Comparison of ENCODE assay signal across 14 mouse cellular contexts in the genomic region with DNA sequence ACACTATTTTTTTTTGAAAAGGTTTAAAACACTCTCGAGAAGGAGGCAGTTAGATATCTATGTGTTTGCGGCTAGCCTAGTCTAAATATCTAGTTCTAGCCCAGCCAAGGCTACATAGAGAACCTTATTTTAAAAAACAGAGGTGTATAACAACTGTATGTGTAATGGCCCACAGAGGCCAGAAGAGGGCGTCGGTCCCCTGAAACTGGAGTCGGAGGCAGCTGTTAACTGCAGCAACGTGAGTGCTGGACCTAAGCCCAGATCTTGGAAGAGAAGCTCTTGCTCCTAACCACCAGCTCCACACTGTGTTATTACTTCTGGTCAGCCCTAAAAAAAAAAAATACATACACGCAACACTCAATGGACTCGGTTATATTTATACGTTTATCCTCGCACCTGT. TPM values are rescaled to one million over a fixed set of nuclear protein-coding genes. Genes with fewer than 3 reads are reported as not detected.
DNase-seq lines count a peak whose midpoint lies in the region; ATAC-seq and TF ChIP-seq lines count a peak whose summit lies in the region.
"Had no signal": no experiment of that assay in that cellular context is flagged by ENCODE, and none has a peak within 500 bp of the region (broad histone marks: within the 10 kb centered on the region; RNA-seq: fewer than 3 reads in every experiment).

No protein-coding gene starts in this region.

- ATAC-seq in intestine, postnatal 0 days = no peak
- ATAC-seq in intestine, embryonic 15.5 days = no peak
- no peak for ATAC-seq in heart, embryonic 11.5 days (replicated peaks; ENCODE audit: insufficient number of reproducible peaks, low FRiP score, low TSS enrichment)

- H3K36me3 ChIP-seq in intestine, postnatal 0 days (ENCODE audit: control insufficient read depth, insufficient read depth) = no peaks in the 10 kb centered on the region
- no peaks in the 10 kb centered on the region for H3K36me3 ChIP-seq in intestine, embryonic 15.5 days
- H3K36me3 ChIP-seq in heart, embryonic 11.5 days (ENCODE audit: control insufficient read depth, insufficient read depth, low read length) = no peaks in the 10 kb centered on the region

- no peak overlapping the region for H3K27ac ChIP-seq in intestine, postnatal 0 days (ENCODE audit: low read depth, low read length)
- H3K27ac ChIP-seq in intestine, embryonic 15.5 days = no peak overlapping the region
- H3K27ac ChIP-seq in bone marrow, adult 2 months (ENCODE audit: control insufficient read depth, insufficient read depth, low read depth, low read length, poor library complexity) = no peak overlapping the region
- H3K27ac ChIP-seq in heart, embryonic 11.5 days (ENCODE audit: low read depth, low read length) = no peak overlapping the region

- 0 out of 2 replicates have a peak, but pooled peaks cover 4% of the 10 kb centered on the region for H3K4me1 ChIP-seq in intestine, postnatal 0 days (replicated peaks; ENCODE audit: control insufficient read depth, insufficient read depth, low read length)
- peaks cover 20% of the 10 kb centered on the region for H3K4me1 ChIP-seq in intestine, embryonic 15.5 days (replicated peaks)
- H3K4me1 ChIP-seq in bone marrow, adult 2 months (ENCODE audit: control insufficient read depth, insufficient read depth, low read length) = no peaks in the 10 kb centered on the region
- peaks cover 16% of the 10 kb centered on the region for H3K4me1 ChIP-seq in heart, embryonic 11.5 days (ENCODE audit: control insufficient read depth, insufficient read depth, low read length)

- no peak overlapping the region for H3K4me3 ChIP-seq in intestine, postnatal 0 days (ENCODE audit: low read depth, low read length)
- H3K4me3 ChIP-seq in intestine, embryonic 15.5 days (replicated peaks) = no peak overlapping the region
- H3K4me3 ChIP-seq in bone marrow, adult 2 months (replicated peaks; ENCODE audit: control insufficient read depth, low read depth, low read length) = no peak overlapping the region
- H3K4me3 ChIP-seq in heart, embryonic 11.5 days (ENCODE audit: low read depth, low read length) = no peak overlapping the region

- no peak overlapping the region for H3K9ac ChIP-seq in intestine, postnatal 0 days (ENCODE audit: low read depth, low read length)
- H3K9ac ChIP-seq in intestine, embryonic 15.5 days = no peak overlapping the region
- no peak overlapping the region for H3K9ac ChIP-seq in heart, embryonic 11.5 days (ENCODE audit: low read depth, low read length)

- 51% methylated on average over 10 of the region's 10 CpGs for WGBS in intestine, postnatal 0 days
- 55% methylated on average over 10 of the region's 10 CpGs for WGBS in intestine, embryonic 15.5 days
- WGBS in bone marrow, adult 2 months = 57% methylated on average over 10 of the region's 10 CpGs
- WGBS in heart, embryonic 11.5 days (ENCODE audit: insufficient replicate concordance) = 58% methylated on average over 10 of the region's 10 CpGs

- H3K4me2 ChIP-seq in intestine, postnatal 0 days (replicated peaks; ENCODE audit: low read depth) = no peak overlapping the region
- no peak overlapping the region for H3K4me2 ChIP-seq in intestine, embryonic 15.5 days (replicated peaks)
- H3K4me2 ChIP-seq in heart, embryonic 11.5 days = no peak overlapping the region

- H3K27me3 ChIP-seq in intestine, postnatal 0 days (replicated peaks; ENCODE audit: control insufficient read depth, insufficient read depth, low read length) = peaks cover 61% of the 10 kb centered on the region
- peaks cover 62% of the 10 kb centered on the region for H3K27me3 ChIP-seq in intestine, embryonic 15.5 days (replicated peaks)
- H3K27me3 ChIP-seq in heart, embryonic 11.5 days (ENCODE audit: control insufficient read depth, insufficient read depth, low read length) = peaks cover 73% of the 10 kb centered on the region

- no peaks in the 10 kb centered on the region for H3K9me3 ChIP-seq in intestine, postnatal 0 days (ENCODE audit: control insufficient read depth)
- H3K9me3 ChIP-seq in intestine, embryonic 15.5 days = no peaks in the 10 kb centered on the region
- no peaks in the 10 kb centered on the region for H3K9me3 ChIP-seq in heart, embryonic 11.5 days (replicated peaks; ENCODE audit: control insufficient read depth, low read length)

- TF ChIP-seq CTCF in intestine, postnatal 0 days (IDR thresholded peaks at IDR 0.05; ENCODE audit: low read depth) = peak; percentile 41
- TF ChIP-seq CTCF in bone marrow, adult 2 months (IDR thresholded peaks at IDR 0.05; ENCODE audit: control insufficient read depth, insufficient read depth, low read length) = peak; percentile 22; the same call in 1 of the 2 replicates

- TF ChIP-seq POLR2A in bone marrow, adult 2 months (IDR thresholded peaks at IDR 0.05; ENCODE audit: borderline replicate concordance, control insufficient read depth, low read depth, low read length) = no peak

- peak; percentile 25 for DNase-seq in right cerebral cortex, postnatal 4 days
- no peak for DNase-seq in right cerebral cortex, postnatal 10 days (ENCODE audit: low spot score in 2 of 2)
- DNase-seq in testis, postnatal 14 days (ENCODE audit: low spot score) = peak; percentile 31
- no peak for DNase-seq in embryo, embryonic 9.5 days (ENCODE audit: extremely low spot score)
- DNase-seq: cerebellum, postnatal 36 days; heart, postnatal 4 days; kidney, adult 18-20 months; spleen, adult 18-20 months; thymus, adult 18-20 months had no signal

RNA-seq across cellular contexts. Expression of a gene that starts 17.7 kb away (rescaled TPM):
- polyA plus RNA-seq in intestine, postnatal 0 days (2015; fragmentation: Nextera tagmentation; extraction: Ambion mirVana) = not detected in 2 replicates
- polyA plus RNA-seq in intestine, embryonic 15.5 days (2015; fragmentation: Nextera tagmentation; extraction: Ambion mirVana) = 0.15 and 0.16 TPM in 2 replicates
- polyA plus RNA-seq in bone marrow, adult 2 months (2011; ENCODE audit: insufficient read depth, insufficient read length, low replicate concordance, missing spikeins) = not detected in 2 replicates
- not detected in 2 replicates for polyA plus RNA-seq in heart, embryonic 11.5 days (2014; fragmentation: Nextera tagmentation; extraction: Ambion mirVana)
- polyA plus RNA-seq: liver, adult 2 months had no signal

RNA-seq across cellular contexts. Expression of a gene that starts 37.3 kb away (rescaled TPM):
- polyA plus RNA-seq in intestine, postnatal 0 days (2015; fragmentation: Nextera tagmentation; extraction: Ambion mirVana) = 0.33 and 0.66 TPM in 2 replicates
- polyA plus RNA-seq in intestine, embryonic 15.5 days (2015; fragmentation: Nextera tagmentation; extraction: Ambion mirVana) = 0.18 and 0.58 TPM in 2 replicates
- polyA plus RNA-seq in bone marrow, adult 2 months (2011; ENCODE audit: insufficient read depth, insufficient read length, low replicate concordance, missing spikeins) = not detected in 2 replicates
- 0.46 and 0.68 TPM in 2 replicates for polyA plus RNA-seq in heart, embryonic 11.5 days (2014; fragmentation: Nextera tagmentation; extraction: Ambion mirVana)

RNA-seq across cellular contexts. Expression of a gene that starts 45.7 kb away (rescaled TPM):
- 0.13 and 0.29 TPM in 2 replicates for polyA plus RNA-seq in intestine, postnatal 0 days (2015; fragmentation: Nextera tagmentation; extraction: Ambion mirVana)
- polyA plus RNA-seq in intestine, embryonic 15.5 days (2015; fragmentation: Nextera tagmentation; extraction: Ambion mirVana) = 0.13 and 0.16 TPM in 2 replicates
- polyA plus RNA-seq in bone marrow, adult 2 months (2011; ENCODE audit: insufficient read depth, insufficient read length, low replicate concordance, missing spikeins) = not detected in 2 replicates
- polyA plus RNA-seq in heart, embryonic 11.5 days (2014; fragmentation: Nextera tagmentation; extraction: Ambion mirVana) = 0.30 and 0.48 TPM in 2 replicates
- polyA plus RNA-seq: liver, adult 2 months had no signal

RNA-seq across cellular contexts. Expression of a gene that starts 60.0 kb away (rescaled TPM):
- 0.08 and 0.09 TPM in 2 replicates for polyA plus RNA-seq in intestine, postnatal 0 days (2015; fragmentation: Nextera tagmentation; extraction: Ambion mirVana)
- polyA plus RNA-seq in intestine, embryonic 15.5 days (2015; fragmentation: Nextera tagmentation; extraction: Ambion mirVana) = 0.16 and 0.19 TPM in 2 replicates
- polyA plus RNA-seq in bone marrow, adult 2 months (2011; ENCODE audit: insufficient read depth, insufficient read length, low replicate concordance, missing spikeins) = 0.52 TPM in 1 of 2 replicates, not detected in the other
- polyA plus RNA-seq in heart, embryonic 11.5 days (2014; fragmentation: Nextera tagmentation; extraction: Ambion mirVana) = 5.5 and 5.7 TPM in 2 replicates
- polyA plus RNA-seq: liver, adult 2 months had no signal

Comparison
In these comparisons a context has a peak if more than half of its experiments do, and no peak if none do; other contexts are left out.
1. DNase-seq: peak in right cerebral cortex, postnatal 4 days (single experiment) and testis, postnatal 14 days (single experiment); none in right cerebral cortex, postnatal 10 days (0 of 2) and embryo, embryonic 9.5 days (single experiment).